Mouse (Mus musculus): ENCODE measurements at regions not wholly inside any gene's neighbourhood (a gene's known extent, or its start where the extent isn't known, plus 50 kb on each side); places are given as distances from the start of the nearest gene placed in this dataset.

GRCm38 (mm10) chr3:81426765-81427164, 390.5 kb downstream of the Pdgfc start:
- Histone ChIP-seq H3K9ac (replicated peaks; ENCODE audit: low read length) (no peak overlapping the region), H3K9me3 (ENCODE audit: low read length) (no peaks in the 10 kb centered on the region), H3K4me3 (ENCODE audit: low read length) (no peak overlapping the region), H3K4me2 (ENCODE audit: low read depth, low read length) (no peak overlapping the region), H3K36me3 (ENCODE audit: insufficient read depth, low read length) (no peaks in the 10 kb centered on the region), H3K27ac (no peak overlapping the region), H3K4me1 (ENCODE audit: insufficient read depth, low read length) (no peaks in the 10 kb centered on the region), H3K27me3 (ENCODE audit: insufficient read depth, low read length) (no peaks in the 10 kb centered on the region)
- DNase-seq (ENCODE audit: low spot score) = peak; percentile 3
- 41% methylated on average over 2 of the region's 2 CpGs for WGBS
- no peak for TF ChIP-seq CTCF (IDR thresholded peaks at IDR 0.05; ENCODE audit: low read depth)
- ATAC-seq = no peak
